Mouse (Mus musculus) heart, postnatal 10 days (tissue): ENCODE data around the gene Cyp3a25. TPM values are rescaled to one million over a fixed set of nuclear protein-coding genes. Genes with fewer than 3 reads are reported as not detected.
"Not testable (repeated sequence)": the region's sequence is repeated elsewhere in the genome, so short reads cannot be mapped to it uniquely, and the experiment has no call there.

Experiments used
- DNase-seq, 2 experiments: peaks; one replicate each; pipeline ENCODE4 v3.0.0; 2021
- intact Hi-C: fragments of 180-260 bp; cut with DNase I; formaldehyde crosslinking; loops from one replicate; pipeline ENCODE4 v1.15.1; 2025
- total RNA-seq, 2 experiments: library from RNA; stranded (reverse); gene quantifications; 2 replicates each; pipeline ENCODE4 v1.2.3; 2021

Gene Cyp3a25
- total RNA-seq: not detected

- intact Hi-C loops, DNase-seq: not testable (repeated sequence)
Observed at GRCm38 (mm10) chr5:146009509-146009908, at the start of gene Cyp3a25. Cyp3a25 (minus strand) TSS chr5:146009618.

- DNase-seq: no peak
- intact Hi-C loops: no loop called here
Observed at GRCm38 (mm10) chr5:146021136-146021535, 11.7 kb upstream of the Cyp3a25 start.

DNA sequence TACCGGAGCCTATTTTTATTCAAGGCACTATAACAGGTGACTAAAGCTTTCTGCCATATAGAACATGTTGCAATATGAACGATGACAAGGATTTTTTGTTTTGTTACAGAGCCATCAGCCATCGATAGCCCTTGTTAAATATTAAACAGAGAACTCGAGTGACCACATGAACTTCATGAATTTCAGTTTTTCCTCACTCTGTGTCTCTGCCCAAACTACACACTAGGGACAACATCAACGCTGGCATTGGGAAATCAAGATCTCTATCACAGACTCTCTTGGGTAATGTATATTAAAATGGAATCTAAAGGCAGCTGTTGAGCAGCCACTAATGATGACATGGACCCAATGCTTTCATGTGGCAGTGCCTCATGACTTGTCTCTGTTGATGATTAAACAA is 8.9 kb upstream of the Cyp3a25 start:
- intact Hi-C loops: no loop called here
- DNase-seq: no peak

DNA sequence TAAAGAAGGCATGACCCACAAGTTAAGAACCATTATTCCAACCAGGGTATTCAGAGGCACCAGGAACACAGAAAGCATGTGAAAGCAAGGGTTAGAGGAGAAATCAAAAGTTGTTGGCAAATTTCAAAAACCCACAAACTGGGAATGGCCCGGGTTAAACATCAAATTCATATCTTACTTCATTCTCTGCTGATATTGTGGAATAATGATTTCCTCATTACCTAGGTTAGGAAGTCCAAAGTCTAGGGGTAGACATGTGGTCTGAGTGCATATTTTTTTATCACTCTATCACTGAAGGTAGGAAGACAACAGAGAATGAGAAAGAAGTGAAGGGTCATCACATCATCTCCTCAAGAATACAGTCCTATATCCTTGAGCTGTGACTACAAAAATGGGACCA is 1.8 kb upstream of the Cyp3a25 start:
- no peak for DNase-seq
- intact Hi-C loops: no loop called here

GRCm38 (mm10) chr5:145967080-145967479 is 42.3 kb downstream of the Cyp3a25 start:
- no peak for DNase-seq
- intact Hi-C loops: no loop called here

Other genes starting within 250 kb of the Cyp3a25 start
- not detected for gene Cyp3a44, start 203.7 kb downstream of the Cyp3a25 start, total RNA-seq
- gene Cyp3a11, start 129.7 kb downstream of the Cyp3a25 start, total RNA-seq: not detected
- not detected for gene Cyp3a59, start 69.6 kb upstream of the Cyp3a25 start, total RNA-seq
- not detected for gene Gm5565, start 150.9 kb upstream of the Cyp3a25 start, total RNA-seq
- gene Gm6309, start 161.1 kb upstream of the Cyp3a25 start, total RNA-seq: not detected
- under 1 TPM in 1 of 2 experiments, not detected in 1; 0.45 TPM for gene 1700001J03Rik, start 175.7 kb upstream of the Cyp3a25 start, total RNA-seq
- 10 to 100 TPM; 40.3 to 44.8 TPM for gene Rnf6, start 211.9 kb upstream of the Cyp3a25 start, total RNA-seq
- gene Cdk8, start 221.6 kb upstream of the Cyp3a25 start, total RNA-seq: 10 to 100 TPM; 21.6 to 26.7 TPM